Mouse (Mus musculus) spleen, postnatal 0 days (tissue): ENCODE data around the gene Farp1. TPM values are rescaled to one million over a fixed set of nuclear protein-coding genes. Genes with fewer than 3 reads are reported as not detected.

Experiments
- polyA plus RNA-seq: library from polyadenylated mRNA; unstranded; fragments of >200 nt; fragmentation: Nextera tagmentation; extraction: Ambion mirVana; gene quantifications from 2 replicates; pipeline ENCODE4 v1.2.1, GENCODE M21; 2015

The Farp1 gene
- 2.6 and 3.7 TPM in 2 replicates for polyA plus RNA-seq

DNA sequence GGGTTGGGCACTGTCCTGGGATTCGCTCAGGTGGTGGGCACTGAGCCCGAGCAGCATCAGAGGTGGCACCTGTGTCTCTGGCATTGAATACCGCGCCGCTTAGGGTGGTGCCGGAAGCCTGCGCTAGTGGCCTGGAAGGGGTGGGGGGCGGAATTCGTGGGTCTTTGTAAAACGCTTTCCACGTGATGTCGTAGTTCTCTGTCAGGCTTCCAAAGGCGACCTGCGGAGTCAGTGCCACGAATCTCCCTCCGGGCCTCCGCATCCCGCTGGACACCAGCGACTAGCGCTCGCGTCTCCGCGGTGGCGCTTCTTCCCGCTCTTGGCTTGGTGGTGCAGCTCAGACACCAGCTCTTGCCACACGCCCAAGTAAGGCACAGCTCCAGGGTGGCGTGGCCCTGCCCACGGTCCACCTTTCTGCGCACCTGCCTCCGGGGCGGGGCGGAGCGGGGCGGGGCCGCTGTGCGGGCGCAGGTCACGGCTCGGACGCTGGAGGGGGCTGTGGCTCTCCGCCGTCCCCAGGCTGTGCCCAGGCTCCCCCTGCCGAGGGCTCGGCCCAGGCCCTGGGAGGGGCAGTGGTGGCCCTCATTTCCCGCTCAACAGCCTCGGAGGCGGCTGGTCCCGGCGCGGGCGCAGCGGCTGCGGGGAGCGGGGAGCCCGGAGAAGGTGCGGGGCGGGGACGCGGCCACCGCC, at the start of gene Farp1:
Gene Farp1 (plus strand): TSS at position 228 of the 690 bp plus-strand sequence.

Other genes starting within 250 kb of the Farp1 start
- gene Ipo5, start 124.0 kb upstream of the Farp1 start, polyA plus RNA-seq: 38.5 and 39.3 TPM in 2 replicates